Mouse (Mus musculus): Measurements from ENCODE around the gene Fam107b.
"Not testable (repeated sequence)": the region's sequence is repeated elsewhere in the genome, so short reads cannot be mapped to it uniquely, and the experiment has no call there.

Fam107b gene

DNA sequence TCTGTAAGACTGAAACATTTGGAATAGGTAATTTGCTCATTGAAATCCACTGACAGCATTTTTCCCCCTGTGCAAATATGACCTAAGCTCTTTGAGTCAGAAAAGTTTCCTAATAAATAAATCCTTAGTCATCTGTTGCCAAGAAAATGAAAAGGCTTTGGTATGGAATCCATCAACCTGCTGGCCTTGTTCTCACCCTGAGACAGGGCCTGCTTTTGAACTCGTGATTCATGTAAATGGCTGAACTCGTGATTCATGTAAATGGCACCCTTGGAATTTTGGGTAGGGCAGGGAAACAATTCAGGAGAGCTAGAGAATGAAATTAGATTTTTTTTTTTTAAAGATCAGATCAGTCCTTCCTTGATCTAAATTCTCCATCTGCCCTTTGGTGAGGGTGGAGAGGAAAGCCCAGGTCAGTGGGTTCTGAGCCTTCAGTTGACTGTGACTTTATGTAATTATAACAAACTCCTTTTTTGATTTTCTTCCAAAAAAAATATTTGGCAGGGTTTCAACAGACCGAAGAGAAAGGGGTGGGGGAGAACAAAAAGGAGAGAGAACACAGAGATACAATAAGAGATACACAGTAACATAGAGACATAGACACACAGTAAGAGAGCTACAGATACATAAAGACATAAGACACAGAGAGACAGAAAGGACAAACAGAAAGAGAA, 142.2 kb downstream of the Fam107b start:
- no peak for DNase-seq (ENCODE audit: low spot score in 2 of 2)

GRCm38 (mm10) chr2:3713212-3713681, 143.0 kb downstream of the Fam107b start:
- DNase-seq (ENCODE audit: low spot score in 2 of 2): peak; percentile 82 to 84

GRCm38 (mm10) chr2:3713682-3714361, 143.5 kb downstream of the Fam107b start:
- DNase-seq (ENCODE audit: low spot score in 2 of 2): no peak

DNA sequence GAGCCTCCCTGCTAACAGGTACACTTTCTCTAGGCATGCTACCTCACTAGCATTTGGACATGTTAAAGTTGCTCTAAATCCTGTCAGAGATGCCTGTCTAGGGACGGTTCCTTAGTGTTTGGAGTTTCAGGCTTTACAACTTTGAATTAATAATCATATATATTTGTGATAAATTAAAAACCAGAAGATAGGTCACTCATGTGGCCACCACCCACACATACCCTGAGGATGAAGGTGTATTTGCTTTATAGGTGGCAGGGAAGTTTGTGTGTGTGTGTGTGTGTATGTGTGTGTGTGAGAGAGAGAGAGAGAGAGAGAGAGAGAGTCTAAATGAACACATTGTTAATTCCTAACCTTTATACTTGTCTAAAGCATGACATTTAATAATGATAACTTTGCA, 144.2 kb downstream of the Fam107b start:
- no peak for DNase-seq (ENCODE audit: low spot score in 2 of 2)

GRCm38 (mm10) chr2:3715424-3715823, 145.1 kb downstream of the Fam107b start:
- DNase-seq (ENCODE audit: low spot score in 2 of 2): no peak

- no peak for DNase-seq (ENCODE audit: low spot score in 2 of 2)
Measured at GRCm38 (mm10) chr2:3717268-3717667, 147.0 kb downstream of the Fam107b start.

- DNase-seq (ENCODE audit: low spot score in 2 of 2): no peak
Measured at GRCm38 (mm10) chr2:3717847-3718246, 147.6 kb downstream of the Fam107b start.

GRCm38 (mm10) chr2:3719436-3720121, 149.3 kb downstream of the Fam107b start:
- DNase-seq (ENCODE audit: low spot score in 2 of 2): not testable (repeated sequence)

- DNase-seq (ENCODE audit: low spot score in 2 of 2): no peak
Measured at GRCm38 (mm10) chr2:3721107-3721506, 150.8 kb downstream of the Fam107b start.

- no peak for DNase-seq (ENCODE audit: low spot score in 2 of 2)
Measured at GRCm38 (mm10) chr2:3721974-3722373, 151.7 kb downstream of the Fam107b start.

DNA sequence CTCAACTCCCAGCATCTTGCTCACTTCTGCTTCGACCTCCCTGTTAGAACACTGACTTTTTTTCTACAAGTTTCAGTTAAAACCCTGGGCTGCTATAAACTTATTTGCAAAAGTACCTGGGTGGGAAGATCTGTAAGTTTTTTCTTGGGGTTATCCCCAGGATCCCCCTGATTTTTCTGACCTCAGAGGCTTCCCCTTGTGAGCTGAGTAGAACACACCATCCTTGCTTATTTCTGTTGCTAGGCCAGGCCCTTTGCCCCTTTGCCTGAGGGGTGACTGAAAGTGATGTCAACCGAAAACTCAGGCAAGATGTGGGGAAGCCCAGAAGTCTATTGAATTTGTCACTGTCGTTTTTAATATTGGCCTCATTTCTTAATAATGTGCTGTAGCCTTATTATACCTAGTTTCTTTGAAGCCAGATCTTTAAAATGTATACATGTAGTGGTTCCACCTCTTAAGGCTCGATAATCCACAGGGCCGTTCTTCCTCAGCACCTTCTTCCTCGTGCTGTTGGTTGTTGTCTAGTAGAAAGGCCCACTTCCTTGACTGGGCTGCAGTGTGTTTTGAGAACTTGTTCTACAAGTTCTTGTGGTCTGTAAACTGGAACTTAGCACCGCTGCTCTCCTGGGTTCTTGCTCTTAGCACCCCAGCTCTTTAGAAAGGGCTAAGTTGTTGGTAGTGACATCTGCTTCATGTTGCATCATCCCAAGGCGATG, 153.3 kb downstream of the Fam107b start:
- DNase-seq (ENCODE audit: low spot score in 2 of 2): no peak

GRCm38 (mm10) chr2:3726501-3727078, 156.3 kb downstream of the Fam107b start:
- DNase-seq (ENCODE audit: low spot score in 2 of 2): peak; percentile 19 to 34

DNA sequence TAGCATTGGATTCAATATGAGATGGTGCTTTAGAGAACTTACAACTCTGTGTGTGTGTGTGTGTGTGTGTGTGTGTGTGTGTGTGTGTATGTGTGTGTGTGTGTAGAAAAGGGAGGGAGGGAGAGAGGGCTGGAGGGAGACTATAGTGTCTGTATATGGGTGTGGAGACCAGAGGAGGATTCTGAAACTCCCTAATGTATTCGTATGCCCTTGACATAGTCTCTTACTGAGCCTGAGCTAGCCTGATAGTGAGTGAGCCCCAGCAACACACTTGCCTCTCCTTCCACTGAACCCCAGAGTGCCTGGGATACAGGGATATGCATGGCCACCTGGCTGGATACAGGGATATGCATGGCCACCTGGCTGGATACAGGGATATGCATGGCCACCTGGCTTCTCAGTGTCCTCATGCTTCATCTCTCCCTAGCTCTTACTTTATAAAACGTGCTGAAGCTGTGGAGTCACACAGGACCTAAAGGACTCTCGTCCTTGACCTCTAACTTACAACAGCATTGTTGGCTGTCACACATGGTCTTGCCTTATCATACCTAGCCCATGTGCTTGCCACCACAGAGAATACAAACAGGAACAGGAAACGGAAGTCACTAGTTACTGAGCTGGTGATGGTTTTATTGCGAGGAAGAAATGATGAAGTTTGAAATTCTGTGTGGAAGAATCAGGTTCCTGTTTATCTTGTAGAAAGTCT, 157.1 kb downstream of the Fam107b start:
- no peak for DNase-seq (ENCODE audit: low spot score in 2 of 2)

DNA sequence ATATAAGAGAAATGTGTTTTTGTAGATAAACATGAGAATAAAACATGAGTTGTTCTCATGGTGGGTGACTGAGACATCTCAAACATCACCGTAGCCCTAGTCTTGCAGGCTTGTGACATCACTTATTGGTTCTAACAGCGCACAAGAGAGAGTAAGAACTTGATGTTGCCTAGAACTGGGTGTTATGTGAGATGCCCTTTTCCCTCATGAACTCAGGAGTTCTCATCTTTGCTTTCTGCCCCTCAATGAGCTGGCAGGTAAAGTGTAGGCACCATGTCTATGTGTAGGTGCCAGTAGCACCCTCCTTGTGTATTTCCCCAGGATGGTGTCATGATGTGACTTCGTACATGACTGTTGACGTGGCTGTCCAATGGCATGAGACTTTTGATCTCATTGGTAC, 157.8 kb downstream of the Fam107b start:
- no peak for DNase-seq (ENCODE audit: low spot score in 2 of 2)

- DNase-seq (ENCODE audit: low spot score in 2 of 2): no peak
Measured at GRCm38 (mm10) chr2:3729586-3729985, 159.3 kb downstream of the Fam107b start.

GRCm38 (mm10) chr2:3730744-3731143, 160.5 kb downstream of the Fam107b start:
- no peak for DNase-seq (ENCODE audit: low spot score in 2 of 2)

- DNase-seq (ENCODE audit: low spot score in 2 of 2): no peak
Measured at GRCm38 (mm10) chr2:3731316-3732015, 161.2 kb downstream of the Fam107b start.

- no peak for DNase-seq (ENCODE audit: low spot score in 2 of 2)
Measured at GRCm38 (mm10) chr2:3737917-3738694, 167.8 kb downstream of the Fam107b start.

DNA sequence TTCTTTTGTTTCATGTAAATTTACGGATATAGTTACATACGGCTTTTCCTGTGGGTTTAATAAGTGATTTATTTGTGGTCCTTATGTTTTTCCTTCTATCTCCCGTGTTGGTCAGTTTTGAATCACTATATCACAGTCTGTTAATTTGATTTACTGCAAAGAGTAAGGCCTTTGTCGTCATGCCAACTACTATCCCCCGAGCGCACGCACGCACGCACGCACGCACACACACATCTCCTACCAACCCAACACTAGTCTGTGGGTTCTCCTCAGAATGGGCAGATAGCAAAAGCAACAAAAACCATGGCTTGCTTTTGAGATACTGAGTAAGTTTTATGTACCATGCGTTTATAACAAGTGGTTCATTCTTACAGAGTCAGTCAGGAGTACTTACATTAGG, 168.4 kb downstream of the Fam107b start:
- DNase-seq (ENCODE audit: low spot score in 2 of 2): no peak
